Mouse (Mus musculus) NIH3T3 (cell line): Measurements from ENCODE around the gene D17Wsu92e.

Experiments
- DNase-seq: peaks from one replicate; pipeline ENCODE4 v3.0.0-alpha.2; 2012; ENCODE audit warnings: low read depth

D17Wsu92e gene

DNA sequence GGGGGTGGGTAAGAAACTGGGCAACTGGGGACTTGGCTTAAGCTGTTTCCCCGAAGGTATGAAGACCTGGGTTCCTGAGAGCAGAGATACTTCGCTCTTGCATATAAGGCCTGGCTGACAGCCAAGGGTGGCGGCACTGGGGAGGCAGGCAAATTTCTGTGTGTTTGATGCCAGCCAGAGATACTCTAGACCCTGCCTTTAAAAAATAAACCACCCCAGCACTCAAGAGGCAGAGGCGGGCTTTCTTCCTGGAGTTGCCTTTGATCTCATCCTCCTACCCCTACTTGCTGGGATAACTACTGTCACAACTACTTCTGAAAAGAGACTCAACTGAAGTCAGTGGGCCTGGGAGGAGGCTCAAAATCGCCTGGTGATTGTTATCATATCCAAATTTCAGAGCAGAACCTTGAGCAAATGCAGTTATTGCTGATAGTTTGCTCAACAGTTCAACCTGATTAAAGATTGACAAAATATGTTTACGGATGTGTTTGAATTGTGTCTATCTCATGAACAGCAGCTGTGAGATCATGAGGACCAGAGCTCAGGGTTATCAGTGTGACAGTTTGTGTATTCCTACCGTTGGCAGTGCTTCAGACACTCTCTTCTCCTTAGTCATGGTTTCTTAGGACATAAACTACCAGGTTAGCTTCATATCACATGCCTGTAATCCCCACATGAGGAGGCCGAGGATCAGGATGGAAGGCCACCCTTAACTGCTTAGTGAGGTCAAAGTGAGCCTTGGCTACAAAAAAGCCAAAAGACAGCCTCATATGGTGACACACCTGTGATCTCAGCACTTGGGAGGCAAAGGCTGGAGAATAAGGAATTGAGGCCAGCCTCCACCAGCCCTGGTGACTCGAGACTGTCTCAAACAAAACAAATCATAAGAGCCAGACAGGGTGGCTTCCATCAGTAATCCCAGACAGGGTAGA is 1.2 kb upstream of the D17Wsu92e start:
- DNase-seq: peak; percentile 48

DNA sequence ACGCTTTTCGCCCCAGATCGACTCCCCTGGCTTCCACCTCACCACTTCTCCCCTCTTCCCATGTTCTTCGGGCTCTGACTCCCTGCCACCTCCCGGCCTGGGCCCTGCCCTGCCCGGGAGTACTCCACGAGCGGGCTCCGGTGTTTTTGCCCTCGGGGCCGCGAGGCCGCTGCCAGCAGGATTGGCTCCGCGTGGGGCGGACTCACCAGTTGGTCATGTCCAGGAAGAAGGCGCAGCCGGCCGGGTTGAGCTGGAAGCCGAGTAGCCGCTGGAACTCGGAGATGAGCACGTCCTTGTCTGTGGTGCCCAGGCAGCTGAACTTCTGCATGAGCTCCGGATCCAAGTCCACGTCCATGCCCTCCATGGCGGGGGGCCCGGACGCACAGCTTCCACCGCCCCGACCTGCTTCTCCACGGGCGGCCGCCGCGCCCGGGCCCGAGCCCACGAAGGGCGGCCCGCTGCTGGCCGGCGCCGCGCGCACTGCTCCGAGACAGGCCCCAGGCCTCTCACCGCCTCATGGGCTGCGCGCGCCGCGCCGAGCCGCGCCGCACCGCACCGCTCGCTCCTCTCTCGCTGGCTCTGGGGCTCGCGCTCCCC is 379 bp downstream of the D17Wsu92e start:
- peak; percentile 57 for DNase-seq

DNA sequence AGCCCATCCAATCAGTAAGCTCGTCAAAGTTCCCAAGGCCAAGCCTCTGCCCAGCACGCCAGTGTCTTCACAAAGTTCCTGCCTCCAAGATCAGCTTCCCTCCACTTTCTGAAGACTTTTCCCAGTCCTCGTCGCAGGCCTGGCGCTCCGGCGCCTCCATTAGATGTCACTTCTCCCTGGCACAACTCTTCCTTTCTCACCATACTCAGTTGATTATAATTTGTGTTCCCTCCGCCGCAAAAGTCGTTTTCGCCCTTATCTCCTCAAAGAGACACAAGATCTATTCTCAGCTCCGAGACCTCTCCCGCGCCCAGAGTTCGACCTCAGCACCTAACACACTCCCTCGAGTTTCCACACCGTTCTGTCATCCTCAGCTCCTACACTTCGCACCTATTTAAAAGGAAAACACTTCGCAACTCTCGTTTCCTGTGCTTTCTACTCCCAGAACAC is 902 bp downstream of the D17Wsu92e start:
- DNase-seq: peak; percentile 69

DNA sequence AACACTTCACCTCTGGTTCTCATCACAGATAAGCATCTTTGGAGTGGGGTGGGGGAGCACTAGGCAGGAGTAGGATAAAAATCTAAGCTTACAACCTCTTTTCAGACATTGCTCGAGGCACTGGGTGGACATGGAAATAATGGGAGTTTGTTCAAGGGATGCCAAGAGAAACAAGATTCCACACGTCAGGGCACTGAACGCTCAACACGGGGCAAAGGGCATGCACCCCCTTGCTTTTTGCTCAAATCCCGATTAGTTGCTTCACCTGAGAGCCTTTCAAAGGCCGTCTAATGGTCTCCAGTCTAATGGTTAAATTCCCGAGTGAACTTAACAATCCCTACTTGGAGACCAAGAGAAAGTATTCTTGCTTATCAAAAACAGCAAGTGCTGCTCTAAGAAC is 1.4 kb downstream of the D17Wsu92e start:
- peak; percentile 36 for DNase-seq

DNA sequence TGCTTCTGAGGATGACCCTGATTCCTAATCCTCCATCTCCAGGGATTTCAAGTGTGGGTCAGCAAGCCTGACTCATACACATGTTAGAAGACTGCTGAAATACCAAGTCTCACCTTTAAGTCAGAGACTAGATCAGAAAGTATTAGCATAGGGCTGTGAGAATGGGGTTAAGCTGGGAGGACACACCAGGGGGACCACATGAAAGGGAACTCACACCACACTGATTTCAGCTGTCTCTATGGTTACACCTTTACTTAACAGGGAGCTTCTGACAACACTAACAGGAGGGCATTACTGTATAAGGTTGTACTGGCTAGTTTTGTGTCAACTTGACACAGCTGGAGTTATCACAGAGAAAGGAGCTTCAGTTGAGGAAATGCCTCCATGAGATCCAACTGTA is 5.8 kb downstream of the D17Wsu92e start:
- no peak for DNase-seq

DNA sequence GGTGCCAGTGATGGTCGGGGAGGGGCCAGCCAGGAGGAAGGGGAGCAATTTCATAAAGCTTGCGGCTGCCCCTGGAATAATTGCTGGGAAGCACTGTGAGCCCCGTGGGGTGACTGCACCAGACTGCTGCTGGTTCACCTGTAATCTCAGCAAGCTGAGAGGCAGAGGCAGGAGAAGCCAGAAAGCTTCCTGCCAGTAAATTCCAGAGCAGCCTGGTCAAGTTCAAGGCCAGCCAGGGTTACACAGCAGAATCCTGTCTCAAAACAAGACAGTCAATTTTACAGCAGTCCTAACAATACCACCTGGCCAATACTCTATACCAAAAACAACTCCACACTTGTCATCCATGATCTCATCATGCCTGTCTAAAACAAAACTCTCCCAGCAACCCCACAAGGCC is 8.5 kb downstream of the D17Wsu92e start:
- DNase-seq: no peak

DNA sequence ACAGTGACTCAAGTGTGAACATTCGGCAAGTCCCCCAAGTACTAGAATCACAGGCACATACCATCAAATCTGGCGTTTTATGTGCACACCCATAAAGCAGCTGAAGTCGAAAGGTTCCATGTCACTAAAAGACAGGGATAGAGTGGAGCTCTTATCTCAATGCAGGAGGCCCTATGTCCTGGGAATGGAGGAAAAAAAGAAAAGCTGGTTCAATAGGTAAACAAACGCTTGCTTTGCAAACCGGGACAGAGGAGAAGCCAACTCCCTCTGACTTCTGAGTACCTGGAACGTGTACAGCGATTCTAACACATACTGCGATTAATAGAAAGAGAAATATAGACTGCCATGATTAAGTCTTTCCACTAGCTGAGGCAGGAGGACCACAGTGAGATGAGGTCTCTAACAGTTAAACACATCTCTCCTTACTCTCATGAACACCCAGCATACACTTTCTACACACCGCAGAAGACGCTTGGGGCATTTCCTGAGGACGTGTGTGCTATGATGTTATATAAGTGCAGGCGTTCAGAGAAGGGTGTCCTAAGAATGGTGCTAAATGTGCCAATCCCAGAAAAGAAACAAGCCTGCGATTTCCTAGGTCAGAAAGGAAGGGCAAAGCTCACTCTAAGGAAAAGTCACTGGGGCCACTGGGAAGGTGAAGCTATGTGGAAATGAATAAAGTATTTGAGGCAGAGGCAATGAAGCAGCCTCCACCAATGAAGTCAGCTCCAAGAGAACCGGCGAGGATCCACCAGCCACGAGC is 9.7 kb downstream of the D17Wsu92e start:
- no peak for DNase-seq

DNA sequence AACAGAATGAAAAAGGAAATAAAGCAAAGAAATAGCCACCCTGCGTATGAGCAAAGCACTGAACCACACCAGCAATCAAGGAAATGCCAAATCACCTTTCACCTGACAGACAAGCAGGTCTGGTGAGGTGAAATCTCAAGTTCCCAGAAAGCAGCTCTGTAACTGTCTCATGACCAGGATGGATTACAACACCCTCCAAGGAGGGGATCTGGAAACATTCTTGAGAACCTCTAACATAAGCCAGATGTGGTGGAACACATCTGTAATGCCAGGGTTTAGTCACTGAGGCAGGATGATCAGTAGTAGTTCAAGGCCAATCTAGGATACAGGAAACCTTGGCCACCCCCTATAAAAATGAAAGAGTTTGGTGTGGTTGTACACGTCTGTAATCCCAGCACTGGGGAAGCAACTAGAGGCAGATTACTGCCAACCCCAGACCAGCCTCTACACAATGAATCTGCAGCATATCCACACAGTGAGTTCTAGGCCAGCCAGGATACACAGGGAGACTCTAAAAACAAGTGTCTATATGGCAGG is 12.8 kb downstream of the D17Wsu92e start:
- peak; percentile 84 for DNase-seq

DNA sequence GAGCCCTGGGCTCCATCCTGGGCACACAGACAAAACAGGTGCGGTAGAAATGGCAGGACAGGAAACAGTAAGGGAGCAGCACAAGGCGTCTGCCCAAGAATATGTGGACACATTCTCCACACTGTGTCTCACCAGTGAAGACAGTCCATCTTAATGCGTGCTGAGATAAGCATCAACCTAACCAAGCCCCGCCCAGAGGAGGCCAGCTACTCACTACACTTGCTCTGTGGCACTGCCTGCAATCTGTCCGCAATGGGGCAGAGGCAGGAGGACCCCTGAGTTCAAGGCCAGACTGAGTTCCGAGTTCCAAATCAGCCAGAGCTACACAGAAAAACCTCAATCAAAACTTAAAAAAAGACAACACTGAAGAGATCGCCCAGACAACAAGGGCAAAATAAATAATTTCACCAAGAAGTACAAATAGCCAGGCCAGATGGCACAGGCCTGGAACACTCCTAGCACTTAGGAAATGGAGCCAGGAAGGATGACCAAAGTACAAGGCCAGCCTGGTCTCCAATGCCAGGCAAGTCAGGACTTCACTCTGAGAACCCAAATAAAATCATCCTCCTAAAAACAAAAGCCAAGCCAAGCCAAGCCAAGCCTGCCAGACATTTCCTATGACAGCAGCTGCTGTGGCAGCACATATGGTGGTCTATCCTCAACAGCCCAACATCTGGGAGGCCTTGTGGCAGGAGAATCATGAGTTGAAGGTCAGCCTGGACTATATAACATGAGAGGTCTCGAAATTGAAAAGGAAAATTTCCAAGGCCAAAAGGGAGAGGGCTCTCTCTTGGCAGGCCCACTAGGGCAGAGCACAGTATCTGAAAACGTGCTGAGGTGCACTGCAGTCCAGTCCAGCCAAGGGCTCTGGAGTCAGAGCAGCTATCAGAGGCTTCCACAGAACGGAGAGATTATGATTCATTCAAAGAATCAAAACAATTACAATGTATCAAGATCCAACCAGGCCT is 15.4 kb downstream of the D17Wsu92e start:
- DNase-seq: no peak

DNA sequence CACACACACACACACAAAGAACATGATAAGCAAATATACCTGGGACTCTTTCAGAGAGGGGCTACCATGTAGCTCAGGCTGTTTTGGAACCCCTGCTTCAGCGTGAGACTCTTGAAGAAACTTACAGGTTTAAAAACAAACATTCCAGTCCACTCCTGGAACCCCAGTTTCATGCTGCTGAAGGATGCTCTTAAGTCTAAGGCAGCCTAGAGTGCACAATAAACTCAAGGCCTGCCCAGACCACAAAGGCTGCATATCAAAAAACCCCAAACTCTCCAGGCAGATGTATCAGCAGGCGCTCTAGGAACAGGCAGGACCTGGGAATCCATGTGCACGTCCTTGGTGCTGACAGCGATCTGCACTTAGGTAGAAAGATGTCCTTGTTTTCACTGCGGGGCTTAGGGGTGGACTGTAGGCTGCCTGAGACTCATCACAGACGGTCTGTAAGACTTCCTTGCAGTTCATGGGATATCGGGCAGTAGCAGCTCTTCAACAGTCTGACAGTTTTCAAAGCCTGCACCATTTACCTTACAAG is 16.2 kb downstream of the D17Wsu92e start:
- DNase-seq: no peak

DNA sequence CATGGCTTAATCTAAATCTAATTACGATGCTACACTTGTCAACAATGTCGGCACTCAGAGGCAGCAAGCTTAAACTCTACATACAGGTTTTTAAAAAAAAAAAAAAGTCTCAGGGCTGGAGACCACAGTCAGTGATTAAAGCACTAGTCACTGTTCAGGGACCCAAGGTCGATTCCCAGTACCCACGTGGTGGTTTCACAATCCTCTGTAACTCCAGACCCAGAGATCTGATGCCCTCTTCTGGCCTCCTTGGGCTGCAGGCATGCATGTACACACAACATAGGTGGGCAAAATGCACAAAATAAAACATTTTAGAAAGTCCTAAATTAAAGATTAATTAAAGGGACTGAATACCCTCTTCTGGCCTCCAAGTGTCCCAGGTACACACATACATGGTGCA is 16.7 kb downstream of the D17Wsu92e start:
- DNase-seq: no peak

DNA sequence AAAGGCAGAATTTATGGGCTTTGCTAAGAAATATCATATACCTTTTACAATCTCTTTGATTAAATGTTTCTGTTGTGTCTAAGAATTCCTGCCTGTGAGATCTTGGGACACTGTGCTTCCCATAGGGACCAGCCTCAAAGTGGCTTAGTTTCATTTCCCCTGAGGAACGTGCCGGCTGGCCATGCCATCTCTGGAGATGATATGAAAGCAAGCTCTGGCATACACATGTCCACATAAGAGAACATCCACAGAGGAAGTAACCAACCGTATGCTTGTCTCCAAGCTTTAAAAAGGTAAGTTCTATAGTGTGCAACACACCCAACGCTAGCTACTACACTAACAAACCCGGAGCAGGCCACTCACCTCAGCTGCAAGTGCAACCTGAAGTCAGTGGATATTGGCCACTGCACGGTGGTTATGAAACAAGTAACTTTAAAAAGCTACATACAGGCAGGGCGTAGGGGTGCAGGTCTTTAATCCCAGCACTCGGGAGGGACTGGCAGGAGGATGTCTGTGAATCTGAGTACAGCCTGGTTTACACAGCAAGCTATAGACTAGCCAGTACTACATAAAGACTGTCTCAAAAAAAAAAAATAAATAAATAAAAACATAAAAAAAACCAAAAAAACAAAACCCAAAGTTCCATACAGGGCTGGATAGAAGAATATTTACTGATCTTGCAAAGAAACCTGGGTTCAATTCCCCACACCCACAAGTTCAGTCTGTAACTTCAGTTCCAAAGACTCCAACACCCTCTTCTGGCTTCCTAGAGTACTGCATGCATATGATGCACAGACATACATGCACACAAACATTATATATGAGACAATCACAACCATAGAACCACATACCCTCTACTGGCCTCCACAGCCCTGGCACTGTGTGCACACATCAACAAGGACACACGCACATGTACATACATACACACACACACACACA is 19.5 kb downstream of the D17Wsu92e start:
- DNase-seq: no peak

DNA sequence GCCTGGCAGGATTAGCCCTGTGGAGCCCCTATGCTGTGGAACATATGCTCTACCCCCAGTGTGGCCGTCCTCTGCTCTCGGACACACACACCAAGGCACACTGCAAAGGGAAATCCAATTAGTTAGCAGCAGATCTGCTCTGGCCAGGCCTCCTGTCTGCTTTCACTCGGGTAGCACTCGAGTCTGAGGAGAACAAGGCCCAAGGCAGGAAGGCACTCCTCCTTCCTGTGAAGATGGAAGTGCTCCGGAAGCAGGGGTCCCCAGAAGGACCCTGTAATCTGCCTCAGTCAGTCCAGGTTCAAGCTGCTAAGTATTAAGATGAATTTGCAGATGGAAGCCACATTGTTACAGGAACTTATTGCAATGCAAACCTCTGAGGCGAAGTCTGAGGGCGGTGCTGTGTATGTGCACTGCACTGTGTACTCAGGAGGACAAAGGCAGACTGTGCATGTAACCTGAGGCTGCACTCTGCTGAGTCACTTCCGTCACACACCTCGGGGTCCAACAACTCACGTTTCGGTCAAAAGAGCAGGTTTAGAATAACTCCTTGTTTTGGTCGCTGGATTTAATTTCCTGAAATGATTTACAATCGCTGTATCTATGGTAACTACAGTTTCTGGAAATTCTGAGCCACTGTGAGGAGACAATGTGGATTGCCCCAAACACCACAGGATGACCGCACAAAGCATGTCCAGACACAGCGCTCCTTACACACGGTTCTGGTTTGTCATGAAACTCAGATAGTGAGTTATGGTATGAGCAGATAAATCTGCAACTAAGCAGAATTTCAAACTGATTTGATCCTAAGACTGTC is 20.5 kb downstream of the D17Wsu92e start:
- peak; percentile 84 for DNase-seq

DNA sequence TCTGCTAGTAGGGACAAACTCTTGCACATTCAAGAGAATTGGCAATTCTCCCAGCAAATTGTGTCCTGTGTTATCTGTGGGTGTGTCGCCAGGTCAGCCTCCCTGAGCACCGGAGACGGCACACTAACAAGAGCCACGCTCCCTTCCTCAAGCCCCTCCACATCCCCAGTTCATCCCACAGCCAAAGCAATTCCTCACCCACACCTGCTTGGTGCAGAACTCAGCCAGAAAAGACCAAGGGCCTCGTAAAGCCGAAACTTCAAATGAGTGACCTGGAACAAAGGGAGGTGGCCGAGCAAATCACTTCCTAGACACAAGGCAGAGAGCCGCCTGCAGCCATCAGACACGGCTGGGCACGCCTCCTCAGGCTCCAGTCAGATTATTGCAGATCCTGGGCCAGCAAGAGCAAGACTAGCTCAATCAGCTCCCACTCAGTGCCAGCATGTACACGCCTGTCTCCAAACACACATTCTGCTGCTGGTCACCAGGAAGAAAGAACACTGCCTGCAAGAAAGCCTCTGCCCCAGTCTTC is 23.0 kb downstream of the D17Wsu92e start:
- DNase-seq: no peak

DNA sequence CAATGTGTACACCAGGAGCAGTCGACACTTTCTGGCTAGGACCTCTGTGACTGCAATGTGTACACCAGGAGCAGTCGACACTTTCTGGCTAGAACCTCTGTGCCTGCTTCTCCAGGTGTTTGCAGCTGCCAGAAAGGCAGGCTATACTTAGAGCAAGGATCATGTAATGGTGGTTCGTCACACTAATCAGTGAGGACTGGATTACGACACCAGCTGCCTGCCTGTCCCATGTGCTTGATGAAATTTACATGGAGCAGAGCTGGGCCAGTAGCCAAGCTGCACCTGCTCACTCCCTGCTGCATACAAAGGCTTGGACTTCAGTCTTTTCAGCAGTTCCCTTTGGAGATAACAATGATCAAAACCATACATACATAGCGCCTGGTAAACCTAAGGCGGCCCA is 23.7 kb downstream of the D17Wsu92e start:
- peak; percentile 64 for DNase-seq

DNA sequence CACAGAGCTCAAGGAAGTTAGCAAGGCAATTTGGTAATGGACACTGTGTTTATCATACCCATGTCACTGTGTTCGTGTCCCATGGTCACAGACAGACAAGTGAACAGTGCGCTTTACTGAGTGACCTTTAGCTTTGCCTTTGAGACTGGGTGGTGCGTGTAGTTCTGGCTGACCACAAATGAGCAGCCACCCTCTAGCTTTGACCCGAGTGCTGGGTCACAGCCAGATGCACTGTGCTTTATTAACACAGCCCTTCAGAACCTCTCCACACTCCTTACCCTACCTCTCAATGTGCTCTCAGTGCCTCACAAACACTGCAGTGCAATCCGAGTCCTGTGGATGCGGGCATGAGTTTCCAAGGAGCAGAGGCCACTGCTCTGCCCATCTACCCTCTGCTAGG is 27.3 kb downstream of the D17Wsu92e start:
- DNase-seq: no peak

DNA sequence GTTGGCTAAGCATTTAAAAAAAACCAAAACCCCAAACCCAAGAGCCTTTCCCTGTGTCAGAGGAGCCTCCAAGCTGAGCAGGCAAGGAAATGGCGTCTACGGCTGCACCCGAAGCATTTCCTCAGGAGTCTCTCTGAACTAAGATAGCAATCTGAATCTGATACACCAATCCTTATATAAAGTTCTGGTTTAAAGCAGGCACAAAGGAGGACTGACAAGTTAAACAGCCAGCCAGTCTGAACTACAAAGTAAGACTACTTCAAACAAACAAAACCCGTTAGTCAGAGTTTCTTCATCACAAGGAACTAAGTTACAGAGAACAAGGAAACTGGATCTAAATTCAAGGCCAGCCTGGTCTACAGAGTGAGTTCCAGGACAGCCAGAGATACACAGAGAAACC is 27.9 kb downstream of the D17Wsu92e start:
- DNase-seq: no peak

DNA sequence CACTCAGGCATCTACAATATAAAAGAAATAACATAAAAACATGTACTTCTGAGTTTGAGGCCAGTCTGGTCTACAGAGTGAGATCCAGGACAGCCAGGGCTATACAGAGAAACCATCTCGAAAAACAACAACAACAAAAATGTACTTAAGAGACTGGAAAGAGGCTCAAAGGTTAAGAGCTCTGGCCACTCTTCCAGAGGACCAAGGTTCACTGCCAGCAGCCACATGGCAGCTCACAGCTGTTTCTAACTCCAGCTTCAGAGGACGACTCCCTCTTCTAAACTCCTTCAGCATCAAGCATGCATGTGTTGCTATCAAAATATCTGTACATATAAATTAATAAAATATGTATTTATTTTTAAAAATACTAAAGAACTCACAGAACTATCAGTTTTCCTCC is 28.9 kb downstream of the D17Wsu92e start:
- DNase-seq: no peak

DNA sequence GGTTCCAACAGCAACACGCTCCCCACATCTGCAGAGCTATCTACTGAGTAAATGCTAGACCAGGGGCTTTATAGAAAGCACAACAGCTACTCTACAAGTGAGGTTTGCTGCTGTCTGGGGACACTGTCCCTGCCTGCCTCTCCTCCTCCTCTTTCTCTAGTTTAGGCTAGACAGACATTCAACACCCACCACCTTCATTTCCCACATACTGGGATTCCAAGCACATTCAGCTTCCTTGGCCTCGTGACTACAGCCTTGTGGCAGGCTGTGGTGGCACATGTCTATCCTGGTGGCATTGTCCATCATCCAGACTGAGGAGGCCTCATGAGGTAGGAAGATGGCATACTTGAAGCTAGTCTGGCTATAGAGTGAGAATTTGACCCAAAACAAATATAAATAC is 29.5 kb downstream of the D17Wsu92e start:
- DNase-seq: no peak
